Mouse (Mus musculus): ENCODE results near the gene Ifrd2. TPM values are rescaled to one million over a fixed set of nuclear protein-coding genes. Genes with fewer than 3 reads are reported as not detected.

Ifrd2 gene
- polyA plus RNA-seq, 1 experiment: 29.4 TPM

DNA sequence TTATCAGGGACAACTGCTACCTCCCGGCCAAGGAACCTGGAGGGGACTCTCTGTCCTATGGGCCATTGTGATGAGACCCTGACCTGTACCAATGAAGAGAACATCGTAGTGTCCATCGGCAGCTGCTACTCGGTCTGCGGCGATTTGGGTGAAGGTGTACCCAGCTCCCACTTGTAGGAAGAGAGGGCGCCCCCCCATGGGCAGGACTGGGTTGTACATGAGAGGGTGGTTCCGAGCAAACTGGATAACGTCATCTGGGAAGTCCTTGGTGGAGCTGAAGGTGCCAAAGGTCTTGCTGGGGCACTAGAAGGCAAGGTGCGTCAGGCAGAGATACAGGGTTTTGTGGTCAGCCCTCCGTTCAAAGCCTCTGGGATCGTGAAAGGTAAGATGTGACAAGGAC is 13.3 kb downstream of the Ifrd2 start:
- Histone ChIP-seq H3K4me3 (no peak overlapping the region), H3K4me2 (ENCODE audit: low read depth) (no peak overlapping the region), H3K36me3 (ENCODE audit: control insufficient read depth, insufficient read depth) (peaks cover 7% of the 10 kb centered on the region), H3ac (ENCODE audit: control insufficient read depth, insufficient read length) (no peak overlapping the region), H3K79me2 (ENCODE audit: control insufficient read depth, insufficient read depth) (no peaks in the 10 kb centered on the region), H3K27me3 (ENCODE audit: control insufficient read depth, insufficient read depth, insufficient read length) (no peaks in the 10 kb centered on the region)
- TF ChIP-seq SRF (IDR thresholded peaks at IDR 0.05; ENCODE audit: control insufficient read depth, insufficient read length, low read depth): no peak
- no peak for TF ChIP-seq REST (IDR thresholded peaks at IDR 0.05; ENCODE audit: insufficient read depth, insufficient read length)
- no peak for TF ChIP-seq MAX (IDR thresholded peaks at IDR 0.05; ENCODE audit: low read depth)
- no peak for TF ChIP-seq TCF3 (IDR thresholded peaks at IDR 0.05; ENCODE audit: insufficient read length, low read depth)
- TF ChIP-seq POLR2A (IDR thresholded peaks at IDR 0.05; ENCODE audit: insufficient read length, low read depth): no peak
- no peak for TF ChIP-seq TCF12 (IDR thresholded peaks at IDR 0.05; ENCODE audit: insufficient read depth, poor library complexity, severe bottlenecking)
- TF ChIP-seq USF1 (IDR thresholded peaks at IDR 0.05; ENCODE audit: low read depth): no peak
- TF ChIP-seq MYOG (IDR thresholded peaks at IDR 0.05; ENCODE audit: control insufficient read depth in 1 of 3, insufficient read depth in 1 of 3, insufficient read length in 2 of 3, low read depth in 2 of 3): no peak
- TF ChIP-seq E2F4 (IDR thresholded peaks at IDR 0.05; ENCODE audit: insufficient read depth): no peak
- no peak for TF ChIP-seq CEBPB (IDR thresholded peaks at IDR 0.05; ENCODE audit: insufficient read depth, poor library complexity, severe bottlenecking)
- no peak for TF ChIP-seq MYOD1 (IDR thresholded peaks at IDR 0.05; ENCODE audit: control insufficient read depth in 1 of 3, insufficient read length in 2 of 3, low read depth in 2 of 3)
- TF ChIP-seq POLR2AphosphoS2 (IDR thresholded peaks at IDR 0.05; ENCODE audit: insufficient read length, low read depth): no peak

DNA sequence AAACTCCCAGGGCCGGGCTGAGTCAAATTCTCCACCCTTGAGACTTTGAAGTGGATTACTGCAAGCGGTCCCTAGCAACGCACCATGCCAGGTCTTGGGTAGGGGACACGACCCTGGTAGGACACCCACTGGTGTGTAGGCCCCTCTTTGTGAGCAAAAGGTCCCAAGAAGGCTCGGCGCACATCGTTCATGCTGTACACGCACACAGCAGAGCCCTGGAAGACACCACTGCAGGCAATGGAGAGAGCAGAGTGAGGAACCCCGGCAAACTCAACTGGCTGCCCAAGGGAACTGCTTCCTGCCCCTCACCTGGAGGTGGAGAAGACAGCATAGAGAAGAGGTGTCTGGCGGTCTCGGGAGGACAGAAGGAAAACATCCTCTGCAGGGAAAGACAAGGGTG is 13.8 kb downstream of the Ifrd2 start:
- no peak overlapping the region for H3K4me2 ChIP-seq (ENCODE audit: low read depth)
- no peak overlapping the region for H3ac ChIP-seq (ENCODE audit: control insufficient read depth, insufficient read length)
- H3K79me2 ChIP-seq (ENCODE audit: control insufficient read depth, insufficient read depth): no peaks in the 10 kb centered on the region
- no peak overlapping the region for H3K4me3 ChIP-seq
- TF ChIP-seq MAX (IDR thresholded peaks at IDR 0.05; ENCODE audit: low read depth) (no peak), POLR2A (IDR thresholded peaks at IDR 0.05; ENCODE audit: insufficient read length, low read depth) (no peak), MYOD1 (IDR thresholded peaks at IDR 0.05; ENCODE audit: control insufficient read depth in 1 of 3, insufficient read length in 2 of 3, low read depth in 2 of 3) (no peak), TCF12 (IDR thresholded peaks at IDR 0.05; ENCODE audit: insufficient read depth, poor library complexity, severe bottlenecking) (no peak), REST (IDR thresholded peaks at IDR 0.05; ENCODE audit: insufficient read depth, insufficient read length) (no peak), SRF (IDR thresholded peaks at IDR 0.05; ENCODE audit: control insufficient read depth, insufficient read length, low read depth) (no peak), CEBPB (IDR thresholded peaks at IDR 0.05; ENCODE audit: insufficient read depth, poor library complexity, severe bottlenecking) (no peak), MYOG (IDR thresholded peaks at IDR 0.05; ENCODE audit: control insufficient read depth in 1 of 3, insufficient read depth in 1 of 3, insufficient read length in 2 of 3, low read depth in 2 of 3) (no peak), POLR2AphosphoS2 (IDR thresholded peaks at IDR 0.05; ENCODE audit: insufficient read length, low read depth) (no peak), E2F4 (IDR thresholded peaks at IDR 0.05; ENCODE audit: insufficient read depth) (no peak), TCF3 (IDR thresholded peaks at IDR 0.05; ENCODE audit: insufficient read length, low read depth) (no peak), USF1 (IDR thresholded peaks at IDR 0.05; ENCODE audit: low read depth) (no peak)
- H3K27me3 ChIP-seq (ENCODE audit: control insufficient read depth, insufficient read depth, insufficient read length): no peaks in the 10 kb centered on the region
- H3K36me3 ChIP-seq (ENCODE audit: control insufficient read depth, insufficient read depth): peaks cover 7% of the 10 kb centered on the region

DNA sequence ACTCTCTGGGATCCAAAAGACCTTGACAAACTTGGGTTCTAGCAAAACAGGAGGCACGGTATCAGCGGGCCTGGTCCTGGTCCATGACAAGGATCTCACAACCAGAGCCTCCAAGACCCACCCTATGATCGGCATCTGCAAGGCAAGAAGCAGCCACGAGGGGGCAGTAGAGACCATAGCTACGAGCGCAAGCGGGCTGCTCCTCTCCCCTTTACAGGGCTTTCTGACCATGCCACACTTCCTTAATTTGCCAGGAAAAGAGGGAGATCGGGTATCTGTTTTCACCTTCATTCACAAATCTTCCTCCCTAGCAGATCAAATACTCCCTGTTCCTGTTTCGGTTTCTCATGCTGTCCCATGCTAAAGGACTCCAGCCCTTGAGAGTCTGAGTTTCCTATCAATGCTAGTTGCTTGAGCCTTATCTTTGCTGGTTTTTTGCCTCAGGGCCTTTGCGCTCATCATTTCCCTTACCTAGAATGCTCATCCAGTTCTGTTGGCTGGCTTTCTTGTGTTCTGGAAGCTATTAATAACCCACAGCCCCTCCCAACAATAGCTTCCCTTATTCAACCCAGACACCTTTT is 14.7 kb downstream of the Ifrd2 start:
- Histone ChIP-seq H3K4me3 (no peak overlapping the region), H3K79me2 (ENCODE audit: control insufficient read depth, insufficient read depth) (no peaks in the 10 kb centered on the region), H3K36me3 (ENCODE audit: control insufficient read depth, insufficient read depth) (peaks cover 7% of the 10 kb centered on the region), H3K4me2 (ENCODE audit: low read depth) (peak overlapping the region; percentile 46), H3ac (ENCODE audit: control insufficient read depth, insufficient read length) (no peak overlapping the region), H3K27me3 (ENCODE audit: control insufficient read depth, insufficient read depth, insufficient read length) (no peaks in the 10 kb centered on the region)
- TF ChIP-seq E2F4 (IDR thresholded peaks at IDR 0.05; ENCODE audit: insufficient read depth): no peak
- no peak for TF ChIP-seq MYOD1 (IDR thresholded peaks at IDR 0.05; ENCODE audit: control insufficient read depth in 1 of 3, insufficient read length in 2 of 3, low read depth in 2 of 3)
- no peak for TF ChIP-seq REST (IDR thresholded peaks at IDR 0.05; ENCODE audit: insufficient read depth, insufficient read length)
- TF ChIP-seq MYOG (IDR thresholded peaks at IDR 0.05; ENCODE audit: control insufficient read depth in 1 of 3, insufficient read depth in 1 of 3, insufficient read length in 2 of 3, low read depth in 2 of 3): no peak
- no peak for TF ChIP-seq POLR2AphosphoS2 (IDR thresholded peaks at IDR 0.05; ENCODE audit: insufficient read length, low read depth)
- no peak for TF ChIP-seq USF1 (IDR thresholded peaks at IDR 0.05; ENCODE audit: low read depth)
- TF ChIP-seq TCF12 (IDR thresholded peaks at IDR 0.05; ENCODE audit: insufficient read depth, poor library complexity, severe bottlenecking): no peak
- TF ChIP-seq POLR2A (IDR thresholded peaks at IDR 0.05; ENCODE audit: insufficient read length, low read depth): no peak

DNA sequence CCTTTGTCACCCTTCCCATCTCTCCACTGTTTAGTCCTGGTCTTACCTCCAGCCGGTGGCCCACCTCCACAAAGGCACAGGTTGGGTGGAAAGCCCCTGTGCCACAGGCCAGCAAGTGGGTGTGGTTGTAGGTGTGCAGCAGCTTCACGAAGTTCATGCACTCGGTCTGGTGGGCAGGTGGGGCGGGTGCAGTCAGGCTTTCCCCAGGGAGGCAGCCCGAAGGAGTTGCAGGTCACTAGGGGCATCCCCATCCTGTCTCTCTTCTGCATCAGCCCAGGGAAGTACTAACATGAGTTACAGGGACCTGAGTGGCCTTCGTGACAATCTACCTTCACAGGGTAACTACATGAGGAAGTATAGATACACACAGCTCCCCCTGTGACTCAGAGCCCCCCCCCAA is 15.8 kb downstream of the Ifrd2 start:
- Histone ChIP-seq H3K36me3 (ENCODE audit: control insufficient read depth, insufficient read depth) (peaks cover 7% of the 10 kb centered on the region), H3K27me3 (ENCODE audit: control insufficient read depth, insufficient read depth, insufficient read length) (no peaks in the 10 kb centered on the region), H3ac (ENCODE audit: control insufficient read depth, insufficient read length) (no peak overlapping the region), H3K4me3 (no peak overlapping the region), H3K4me2 (ENCODE audit: low read depth) (no peak overlapping the region), H3K79me2 (ENCODE audit: control insufficient read depth, insufficient read depth) (no peaks in the 10 kb centered on the region)
- TF ChIP-seq MYOG (IDR thresholded peaks at IDR 0.05; ENCODE audit: control insufficient read depth in 1 of 3, insufficient read depth in 1 of 3, insufficient read length in 2 of 3, low read depth in 2 of 3) (no peak), TCF3 (IDR thresholded peaks at IDR 0.05; ENCODE audit: insufficient read length, low read depth) (no peak), POLR2A (IDR thresholded peaks at IDR 0.05; ENCODE audit: insufficient read length, low read depth) (no peak), SRF (IDR thresholded peaks at IDR 0.05; ENCODE audit: control insufficient read depth, insufficient read length, low read depth) (no peak), MAX (IDR thresholded peaks at IDR 0.05; ENCODE audit: low read depth) (no peak), TCF12 (IDR thresholded peaks at IDR 0.05; ENCODE audit: insufficient read depth, poor library complexity, severe bottlenecking) (no peak), E2F4 (IDR thresholded peaks at IDR 0.05; ENCODE audit: insufficient read depth) (no peak), REST (IDR thresholded peaks at IDR 0.05; ENCODE audit: insufficient read depth, insufficient read length) (no peak), CEBPB (IDR thresholded peaks at IDR 0.05; ENCODE audit: insufficient read depth, poor library complexity, severe bottlenecking) (no peak)

Measured in myocyte (in vitro differentiated cells).